Mouse (Mus musculus): ENCODE results near the gene Thbs3.

Gene Thbs3

DNA sequence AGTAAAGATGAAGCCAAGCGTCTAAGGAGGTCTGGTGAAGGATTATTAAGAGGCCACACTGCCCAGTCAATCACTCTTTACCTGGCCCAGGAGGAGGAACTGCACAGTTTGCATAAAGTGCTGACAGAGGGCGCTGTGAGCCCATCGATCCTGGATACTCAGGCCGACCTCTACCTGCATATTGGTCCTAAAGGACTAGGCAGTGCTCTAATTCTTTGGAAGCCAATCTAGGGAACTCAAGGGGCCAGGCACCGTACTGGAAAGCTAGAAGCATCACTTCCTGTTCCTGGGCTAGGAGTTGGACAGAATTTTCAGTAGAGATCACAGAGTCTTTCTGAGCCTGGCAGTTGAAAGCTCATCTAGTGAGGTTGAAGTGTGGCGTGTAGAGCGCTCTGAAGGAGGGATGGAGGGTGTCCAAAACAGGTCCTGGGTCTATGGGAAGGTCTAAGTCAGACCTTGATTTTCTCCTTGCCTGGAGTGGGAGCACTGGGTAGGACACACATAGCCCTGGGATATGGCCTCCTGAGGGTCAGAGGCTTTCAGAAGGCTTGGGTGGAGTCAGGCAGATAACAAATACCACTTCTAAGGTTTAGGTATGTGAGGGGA is 35.6 kb downstream of the Thbs3 start:
- peak; percentile 65 for DNase-seq (ENCODE audit: low read depth, low spot score)

DNA sequence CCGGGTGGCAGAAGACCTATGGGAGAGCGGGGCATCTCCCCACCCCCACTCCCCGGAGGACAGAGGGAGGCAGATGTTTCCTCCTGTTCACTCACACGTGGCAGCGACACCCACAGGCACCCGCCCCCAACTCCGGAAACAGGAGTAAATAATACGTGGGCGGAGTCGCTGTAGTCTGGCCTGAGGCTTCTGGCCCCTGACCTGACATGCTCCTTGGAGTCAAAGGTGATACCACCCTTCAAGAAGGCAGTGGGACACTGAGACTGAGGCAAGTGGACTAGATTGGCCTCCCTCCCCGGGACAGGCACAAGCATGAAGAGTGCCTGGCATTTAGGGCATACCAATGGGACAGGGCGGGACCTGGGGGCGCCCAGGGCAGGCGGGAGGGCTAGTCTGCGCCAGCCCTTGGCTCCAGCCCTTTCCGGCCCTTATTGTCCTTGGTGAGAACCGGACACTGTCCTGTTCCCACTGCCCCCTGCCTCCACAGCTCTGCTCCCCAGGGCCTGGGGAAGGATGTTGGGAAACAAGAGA is 36.5 kb downstream of the Thbs3 start:
- DNase-seq (ENCODE audit: low read depth, low spot score), result no peak

DNA sequence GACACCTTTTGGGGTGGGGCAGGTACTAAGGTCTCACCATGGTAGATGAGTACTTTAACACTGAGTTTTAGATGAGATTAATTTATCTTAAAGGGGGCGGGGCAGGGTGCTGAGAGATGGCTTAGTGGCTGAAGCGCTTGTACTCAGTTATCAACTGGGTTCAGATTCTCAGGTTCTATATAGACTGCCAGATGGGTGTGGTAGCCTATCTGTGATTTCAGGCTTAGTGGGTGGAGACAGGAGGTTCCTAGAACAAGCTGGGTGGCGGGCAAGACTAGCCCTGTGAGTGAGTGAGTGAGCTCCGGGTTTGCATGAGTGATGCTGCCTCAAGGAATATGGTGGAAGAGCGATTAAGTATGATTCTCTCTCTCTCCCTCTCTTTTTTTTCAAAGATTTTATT is 40.0 kb downstream of the Thbs3 start:
- no peak for DNase-seq (ENCODE audit: low read depth, low spot score)

DNA sequence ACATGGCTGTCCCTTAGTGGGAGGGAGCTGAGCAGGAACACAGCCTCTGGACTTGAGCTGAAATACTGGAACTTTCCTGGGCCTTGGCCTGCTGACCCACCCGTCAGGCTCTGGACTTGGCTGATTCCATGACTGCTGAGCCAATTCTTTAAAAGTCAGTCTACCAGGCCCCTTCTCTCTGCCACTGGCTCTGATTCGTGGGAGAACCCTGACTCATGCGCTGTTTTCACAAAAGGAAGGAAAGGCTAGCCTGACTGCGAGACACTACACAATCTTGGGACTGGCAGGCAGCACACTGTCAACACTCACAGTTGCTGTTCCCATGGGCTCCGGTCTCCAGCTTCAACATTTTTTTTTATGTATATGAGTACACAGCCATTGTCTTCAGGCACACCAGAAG is 41.2 kb downstream of the Thbs3 start:
- DNase-seq (ENCODE audit: low read depth, low spot score), result peak; percentile 61

DNA sequence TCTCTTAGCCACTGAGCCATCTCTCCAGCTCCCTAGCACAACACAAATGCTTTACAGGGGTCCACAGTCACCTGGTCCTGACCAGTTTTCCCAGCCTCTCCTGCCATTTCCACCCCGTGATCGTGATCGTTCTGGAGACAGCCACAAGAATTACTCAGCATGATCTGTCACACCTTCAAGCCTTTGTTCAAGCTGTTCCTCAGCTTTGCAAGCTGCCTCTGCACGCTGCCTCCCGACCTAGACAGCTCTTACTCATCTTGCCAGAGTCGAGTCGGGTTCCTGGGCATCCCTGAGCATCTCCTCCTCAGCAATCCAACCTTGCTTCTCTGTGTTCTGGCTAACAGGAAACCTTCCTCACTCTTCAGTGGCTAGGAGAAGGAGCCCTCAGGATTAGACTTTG is 44.1 kb downstream of the Thbs3 start, which contains the start of gene Dpm3:
TSS of gene Dpm3 (plus strand) at position 283 of the 400 bp plus-strand sequence.
- DNase-seq (ENCODE audit: low read depth, low spot score), result no peak

DNA sequence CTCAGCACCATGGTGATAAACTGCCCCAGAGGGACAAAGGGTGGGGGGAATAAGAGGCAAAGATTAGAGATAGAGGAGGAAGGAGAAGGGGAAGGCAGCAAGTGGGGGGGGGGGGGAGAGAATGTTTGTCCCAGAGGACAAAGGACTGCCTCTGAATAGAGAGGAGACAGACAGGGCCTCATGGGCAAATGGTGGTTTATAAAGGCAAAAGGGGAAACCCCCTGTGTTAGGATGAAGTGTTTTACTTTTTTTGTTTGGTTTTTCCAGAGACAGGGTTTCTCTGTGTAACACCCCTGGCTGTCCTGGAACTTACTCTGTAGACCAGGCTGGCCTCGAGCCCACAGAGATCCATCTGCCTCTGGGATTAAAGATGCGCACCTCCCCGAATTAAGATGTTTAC is 45.2 kb downstream of the Thbs3 start:
- DNase-seq (ENCODE audit: low read depth, low spot score), result no peak

DNA sequence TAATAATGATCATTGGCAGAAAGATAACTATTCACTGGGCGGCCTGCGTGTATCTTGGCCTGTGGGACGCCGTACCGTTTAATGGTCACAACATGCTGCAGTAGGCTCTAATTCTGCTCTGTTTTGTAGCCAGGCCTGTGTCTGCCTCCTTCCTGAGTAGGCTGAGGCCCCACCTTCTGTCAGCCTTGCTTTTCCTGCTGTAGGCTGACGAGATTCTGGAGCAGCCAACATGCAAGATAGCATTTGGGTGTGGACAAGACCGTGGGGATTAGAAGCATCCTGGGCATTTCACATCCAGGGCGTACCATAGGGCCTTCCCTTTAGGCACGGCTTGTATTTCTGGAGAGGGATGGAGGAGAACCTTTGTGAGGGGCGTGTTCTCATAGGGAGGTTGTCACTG is 47.4 kb downstream of the Thbs3 start:
- no peak for DNase-seq (ENCODE audit: low read depth, low spot score)

DNA sequence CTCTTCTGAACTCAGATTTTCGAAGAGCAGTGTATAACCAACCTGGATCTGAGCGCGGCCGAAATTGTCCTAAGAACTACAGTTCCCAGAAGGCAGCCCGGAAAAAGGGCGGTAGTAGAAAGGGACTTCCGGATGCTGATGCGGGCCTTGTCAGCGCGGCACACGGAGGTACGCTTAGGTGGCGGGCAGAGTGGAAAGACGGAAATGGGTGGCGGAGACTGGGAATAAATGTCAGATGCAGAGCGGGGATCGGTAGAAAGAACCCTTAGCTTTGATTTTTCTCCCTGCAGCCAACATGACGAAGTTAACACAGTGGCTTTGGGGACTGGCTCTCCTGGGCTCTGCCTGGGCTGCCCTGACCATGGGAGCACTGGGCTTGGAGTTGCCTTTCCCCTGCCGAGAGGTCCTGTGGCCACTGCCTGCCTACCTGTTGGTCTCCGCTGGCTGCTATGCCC is 51.5 kb downstream of the Thbs3 start:
- DNase-seq (ENCODE audit: low read depth, low spot score), result peak; percentile 93

DNA sequence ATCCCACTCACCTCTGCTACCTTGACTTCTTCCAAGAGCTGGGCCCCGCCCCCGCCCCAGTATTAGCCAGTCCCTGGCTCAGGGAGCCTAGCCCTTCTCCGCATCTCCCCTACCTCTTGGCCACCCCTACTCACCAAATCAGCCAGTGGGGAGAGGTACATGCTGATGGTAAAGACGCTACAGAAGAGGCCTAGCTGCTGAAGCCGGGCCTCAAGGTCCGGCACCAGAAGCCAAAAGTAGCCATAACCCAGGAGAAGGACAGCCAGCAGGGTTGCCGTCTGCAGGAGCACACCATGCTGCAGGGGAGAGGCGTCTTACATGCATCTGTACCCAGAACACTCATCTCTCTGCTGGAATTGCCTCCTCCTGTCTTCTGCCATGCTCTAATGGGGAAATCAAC is 53.9 kb downstream of the Thbs3 start:
- DNase-seq (ENCODE audit: low read depth, low spot score), result no peak

DNA sequence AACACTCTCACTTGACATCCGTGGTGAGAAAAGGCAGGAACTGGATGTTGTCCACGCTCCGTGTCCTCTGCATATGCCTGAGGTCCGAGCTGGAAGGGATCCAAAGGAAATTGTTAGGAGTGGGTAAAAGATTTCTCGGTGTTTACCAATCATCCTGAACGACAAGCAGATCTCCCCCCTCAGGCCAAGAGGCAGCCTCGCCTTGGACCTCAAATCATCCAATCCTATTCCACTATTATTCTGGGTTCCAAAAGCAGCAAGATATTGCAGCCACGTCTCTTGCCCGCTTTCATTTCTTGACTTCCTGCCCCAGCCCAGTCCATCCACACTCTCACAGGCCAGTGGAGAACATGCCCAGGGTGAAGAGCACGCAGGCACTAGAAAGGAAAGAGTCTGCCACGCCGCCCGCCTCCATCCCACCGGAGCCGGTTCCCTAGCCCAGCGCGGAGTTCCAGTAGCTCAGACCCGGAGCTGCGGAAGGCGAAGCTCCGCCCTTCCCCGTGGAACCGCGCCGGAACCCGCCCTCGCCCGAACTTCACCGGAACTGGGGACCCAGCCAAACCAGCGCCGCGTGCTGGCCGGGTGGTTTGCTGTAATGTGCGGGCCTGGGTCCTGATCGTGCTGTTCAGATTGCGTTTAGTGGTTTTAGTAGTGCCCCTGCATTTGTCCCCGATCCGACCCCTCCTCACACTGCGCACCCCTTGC is 55.2 kb downstream of the Thbs3 start, which contains the start of gene Slc50a1:
TSS of gene Slc50a1 (minus strand) at position 520 of the 705 bp plus-strand sequence.
- DNase-seq (ENCODE audit: low read depth, low spot score), result peak; percentile 62

DNA sequence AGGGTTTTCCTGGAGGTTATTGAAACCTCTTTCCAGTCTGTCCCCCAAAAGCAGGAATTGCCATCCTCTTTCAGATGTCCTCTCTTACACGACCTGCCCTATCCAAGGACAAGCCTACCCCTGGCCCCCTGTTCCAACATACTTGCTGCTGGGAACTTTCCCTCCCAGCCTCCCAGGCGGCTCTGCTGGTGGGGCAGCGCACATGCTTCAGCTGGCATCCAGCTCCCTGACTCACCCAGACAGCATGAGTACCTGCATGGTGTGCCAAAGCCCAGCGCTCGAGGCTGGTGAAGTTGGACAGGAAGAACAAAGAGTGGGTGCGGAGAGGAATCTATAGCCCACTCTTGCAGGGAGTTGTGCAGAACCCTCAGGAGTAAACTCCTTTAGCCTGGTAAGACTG is 55.9 kb downstream of the Thbs3 start:
- DNase-seq (ENCODE audit: low read depth, low spot score), result peak; percentile 82

DNA sequence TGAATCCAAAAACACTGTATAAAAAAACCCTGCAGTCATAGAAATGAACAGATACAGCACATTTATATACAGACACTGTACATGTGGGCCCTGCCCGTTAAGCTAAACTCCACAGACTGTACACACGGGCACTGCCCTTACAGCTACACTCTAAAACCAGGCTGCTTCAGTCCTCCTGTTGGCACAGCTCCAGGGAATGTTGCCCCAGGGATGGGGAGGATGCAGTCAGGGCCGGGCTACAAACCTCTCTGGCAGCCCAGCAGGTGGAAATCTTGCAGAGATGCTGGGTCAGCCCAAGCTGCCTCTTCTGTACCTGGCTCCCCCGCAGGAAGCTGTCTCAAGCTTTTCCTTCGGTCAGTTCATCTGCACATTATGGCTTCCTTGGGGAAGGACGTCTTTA is 56.8 kb downstream of the Thbs3 start:
- peak; percentile 51 for DNase-seq (ENCODE audit: low read depth, low spot score)

DNA sequence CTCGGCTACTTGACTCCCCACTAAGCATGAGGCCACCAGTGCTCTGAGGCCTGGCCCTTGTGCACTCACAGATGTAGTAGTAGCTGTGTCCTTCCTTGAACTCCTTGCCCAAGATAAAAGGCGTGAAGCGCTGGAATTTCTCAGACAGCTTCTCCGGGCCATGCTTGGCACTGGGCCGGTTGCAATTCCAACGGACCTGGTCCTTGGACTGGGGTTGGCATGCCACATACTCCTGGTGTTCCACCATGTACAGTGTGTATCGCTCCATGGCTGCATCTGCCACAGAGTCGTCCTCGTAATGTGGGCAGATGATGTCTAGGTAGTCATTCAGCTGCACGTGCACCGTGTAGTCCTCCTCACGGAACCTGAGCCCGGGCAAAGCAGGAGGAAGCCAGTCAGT is 61.1 kb downstream of the Thbs3 start:
- no peak for DNase-seq (ENCODE audit: low read depth, low spot score)

Measured in 3T3-L1 (cell line).